Mouse (Mus musculus) mature B cell (primary cell): Measurements from ENCODE around the gene Rasl10a.
"Not testable (repeated sequence)": the region's sequence is repeated elsewhere in the genome, so short reads cannot be mapped to it uniquely, and the experiment has no call there.

ENCODE experiments used
- in situ Hi-C: fragments of 300-500 bp; cut with MboI; formaldehyde crosslinking; loops from 2 replicates; pipeline ENCODE4 v1.14.3; 2019

Gene Rasl10a

GRCm38 (mm10) chr11:5074882-5075281 is 17.0 kb downstream of the Rasl10a start:
- in situ Hi-C loops, result no loop called here

- in situ Hi-C loops, result no loop called here
Measured at GRCm38 (mm10) chr11:5075760-5076159, 17.8 kb downstream of the Rasl10a start.

GRCm38 (mm10) chr11:5076843-5077242 is 18.9 kb downstream of the Rasl10a start:
- in situ Hi-C loops, result not testable (repeated sequence)

GRCm38 (mm10) chr11:5089147-5089546 is 31.2 kb downstream of the Rasl10a start:
- in situ Hi-C loops, result no loop called here

GRCm38 (mm10) chr11:5091706-5092105 is 33.8 kb downstream of the Rasl10a start:
- in situ Hi-C loops, result no loop called here

GRCm38 (mm10) chr11:5095877-5096276 is 37.9 kb downstream of the Rasl10a start:
- in situ Hi-C loops, result no loop called here

GRCm38 (mm10) chr11:5096480-5097020 is 38.6 kb downstream of the Rasl10a start:
- in situ Hi-C loops, result no loop called here

- in situ Hi-C loops, result no loop called here
Measured at GRCm38 (mm10) chr11:5098035-5098735, 40.3 kb downstream of the Rasl10a start.

- in situ Hi-C loops, result no loop called here
Measured at GRCm38 (mm10) chr11:5098736-5099542, 41.0 kb downstream of the Rasl10a start, which contains the start of the genes Rhbdd3 and Ewsr1. Gene Rhbdd3, plus strand, starts transcription at chr11:5098926. Gene Ewsr1, minus strand, starts transcription at chr11:5099266.

GRCm38 (mm10) chr11:5099576-5100183 is 41.8 kb downstream of the Rasl10a start:
- in situ Hi-C loops, result no loop called here

GRCm38 (mm10) chr11:5100283-5100682 is 42.4 kb downstream of the Rasl10a start:
- in situ Hi-C loops, result no loop called here

- in situ Hi-C loops, result no loop called here
Measured at GRCm38 (mm10) chr11:5100801-5101200, 42.9 kb downstream of the Rasl10a start.

- in situ Hi-C loops, result no loop called here
Measured at GRCm38 (mm10) chr11:5101641-5102040, 43.7 kb downstream of the Rasl10a start.

- in situ Hi-C loops, result no loop called here
Measured at GRCm38 (mm10) chr11:5102384-5102783, 44.5 kb downstream of the Rasl10a start.

- in situ Hi-C loops, result no loop called here
Measured at GRCm38 (mm10) chr11:5103986-5104509, 46.1 kb downstream of the Rasl10a start.

GRCm38 (mm10) chr11:5109441-5109840 is 51.5 kb downstream of the Rasl10a start:
- in situ Hi-C loops, result no loop called here
